Mouse (Mus musculus): ENCODE data around the gene Cox4i1. TPM values are rescaled to one million over a fixed set of nuclear protein-coding genes. Genes with fewer than 3 reads are reported as not detected.

The Cox4i1 gene
- polyA plus RNA-seq, 1 experiment from 2014 or later = 921 TPM

DNA sequence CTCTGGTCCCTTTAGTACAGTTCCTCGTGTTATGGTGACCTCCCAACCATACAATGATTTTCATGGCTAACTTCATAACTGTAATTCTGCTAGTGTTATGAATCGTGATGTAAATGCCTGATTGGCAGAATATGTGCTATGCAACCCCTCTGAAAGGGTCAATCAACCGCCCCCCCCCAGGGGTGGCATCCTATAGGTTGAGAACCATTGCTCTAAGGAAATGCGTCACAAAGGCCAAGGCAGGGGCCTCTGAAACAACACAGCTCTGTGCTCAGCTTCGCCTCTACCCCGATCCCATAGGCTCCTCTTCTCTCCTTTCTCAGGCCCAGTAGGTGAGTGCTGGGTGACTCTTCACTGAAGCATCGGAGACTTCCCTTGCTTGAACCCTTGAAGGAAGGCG is 17.6 kb downstream of the Cox4i1 start:
- Histone ChIP-seq H3K4me3 (no peak overlapping the region), H3K27me3 (peaks cover 4% of the 10 kb centered on the region; the same call in 1 of the 2 replicates), H3K36me3 (no peaks in the 10 kb centered on the region), H3K4me1 (0 out of 2 replicates have a peak, but pooled peaks cover 2% of the 10 kb centered on the region), H3K9me3 (replicated peaks) (no peaks in the 10 kb centered on the region), H3K4me2 (replicated peaks) (no peak overlapping the region), H3K9ac (no peak overlapping the region), H3K27ac (no peak overlapping the region)
- no peak for ATAC-seq (ENCODE audit: low FRiP score)
- WGBS = 80% methylated on average over 8 of the region's 8 CpGs

DNA sequence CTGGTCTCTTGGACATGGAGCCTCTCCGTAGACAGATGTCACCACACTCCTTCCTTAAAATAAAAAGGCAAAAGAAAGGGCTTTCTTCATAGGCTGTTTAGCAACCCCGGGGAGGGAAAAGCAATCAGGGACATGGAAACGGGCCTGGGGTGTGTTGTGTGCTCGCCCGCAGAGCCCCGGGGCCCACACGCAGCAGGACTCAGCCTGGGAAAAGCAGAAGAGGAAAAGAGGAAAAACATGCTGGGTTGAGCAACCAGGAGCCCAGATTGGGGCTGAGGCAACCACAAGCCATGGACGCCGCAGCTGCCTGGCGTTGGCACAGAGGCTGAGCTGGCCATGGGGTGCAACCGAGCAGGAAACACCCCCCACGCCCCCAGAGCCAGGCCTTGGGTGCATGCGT is 18.0 kb downstream of the Cox4i1 start:
- no peak overlapping the region for H3K4me2 ChIP-seq (replicated peaks)
- 82% methylated on average over 13 of the region's 13 CpGs for WGBS
- 0 out of 2 replicates have a peak, but pooled peaks cover 2% of the 10 kb centered on the region for H3K4me1 ChIP-seq
- H3K27me3 ChIP-seq = peaks cover 4% of the 10 kb centered on the region; the same call in 1 of the 2 replicates
- H3K4me3 ChIP-seq = no peak overlapping the region
- no peaks in the 10 kb centered on the region for H3K36me3 ChIP-seq
- ATAC-seq (ENCODE audit: low FRiP score) = no peak
- no peak overlapping the region for H3K27ac ChIP-seq
- no peak overlapping the region for H3K9ac ChIP-seq
- H3K9me3 ChIP-seq (replicated peaks) = no peaks in the 10 kb centered on the region

DNA sequence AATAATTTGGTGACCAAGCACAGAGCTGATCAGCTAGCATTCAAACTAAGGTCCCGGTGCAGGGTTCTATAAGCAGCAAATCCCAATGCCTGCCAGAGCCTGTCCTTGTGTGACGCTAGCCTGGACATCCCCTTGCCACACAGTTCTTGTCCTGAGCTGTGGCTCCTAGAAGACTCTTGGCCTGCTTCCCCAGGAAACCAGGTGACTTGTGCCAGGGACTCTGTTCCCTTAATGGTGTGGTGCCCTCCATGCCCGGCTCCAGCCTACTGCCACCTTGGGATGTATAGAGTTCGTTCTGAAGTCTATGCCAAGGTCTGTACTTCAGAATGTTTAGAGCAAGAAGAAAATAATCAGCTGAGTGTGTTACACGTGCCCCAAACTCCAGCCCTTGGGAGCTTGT is 18.6 kb downstream of the Cox4i1 start:
- 89% methylated on average over 5 of the region's 5 CpGs for WGBS
- no peak overlapping the region for H3K4me3 ChIP-seq
- 0 out of 2 replicates have a peak, but pooled peaks cover 2% of the 10 kb centered on the region for H3K4me1 ChIP-seq
- no peaks in the 10 kb centered on the region for H3K36me3 ChIP-seq
- no peak overlapping the region for H3K4me2 ChIP-seq (replicated peaks)
- no peak overlapping the region for H3K9ac ChIP-seq
- H3K27ac ChIP-seq = no peak overlapping the region
- no peak for ATAC-seq (ENCODE audit: low FRiP score)
- peaks cover 4% of the 10 kb centered on the region; the same call in 1 of the 2 replicates for H3K27me3 ChIP-seq
- no peaks in the 10 kb centered on the region for H3K9me3 ChIP-seq (replicated peaks)

DNA sequence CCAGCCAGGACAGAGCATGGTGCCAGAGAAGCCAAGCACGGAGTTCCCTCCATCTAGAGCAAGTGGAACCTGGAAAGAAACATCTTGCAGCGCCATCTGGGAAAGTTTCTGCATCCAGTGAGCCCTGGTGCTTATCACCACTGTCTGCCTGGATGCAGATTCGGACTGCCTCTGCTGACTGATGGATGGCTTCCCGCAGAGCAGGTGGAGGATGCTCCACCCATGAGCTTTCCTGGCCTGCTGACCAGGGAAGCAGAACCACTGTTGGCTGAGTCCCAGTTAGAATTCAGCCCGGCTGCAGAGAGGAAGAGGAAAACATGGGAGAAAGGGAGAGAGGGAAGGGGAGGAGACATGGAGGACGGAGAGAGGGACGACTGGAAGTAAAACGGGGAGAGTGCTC is 19.8 kb downstream of the Cox4i1 start:
- 0 out of 2 replicates have a peak, but pooled peaks cover 2% of the 10 kb centered on the region for H3K4me1 ChIP-seq
- H3K9me3 ChIP-seq (replicated peaks) = no peaks in the 10 kb centered on the region
- no peaks in the 10 kb centered on the region for H3K36me3 ChIP-seq
- no peak for ATAC-seq (ENCODE audit: low FRiP score)
- no peak overlapping the region for H3K4me3 ChIP-seq
- 70% methylated on average over 8 of the region's 8 CpGs for WGBS
- no peak overlapping the region for H3K4me2 ChIP-seq (replicated peaks)
- H3K27ac ChIP-seq = no peak overlapping the region
- no peak overlapping the region for H3K9ac ChIP-seq
- H3K27me3 ChIP-seq = peaks cover 4% of the 10 kb centered on the region; the same call in 1 of the 2 replicates

DNA sequence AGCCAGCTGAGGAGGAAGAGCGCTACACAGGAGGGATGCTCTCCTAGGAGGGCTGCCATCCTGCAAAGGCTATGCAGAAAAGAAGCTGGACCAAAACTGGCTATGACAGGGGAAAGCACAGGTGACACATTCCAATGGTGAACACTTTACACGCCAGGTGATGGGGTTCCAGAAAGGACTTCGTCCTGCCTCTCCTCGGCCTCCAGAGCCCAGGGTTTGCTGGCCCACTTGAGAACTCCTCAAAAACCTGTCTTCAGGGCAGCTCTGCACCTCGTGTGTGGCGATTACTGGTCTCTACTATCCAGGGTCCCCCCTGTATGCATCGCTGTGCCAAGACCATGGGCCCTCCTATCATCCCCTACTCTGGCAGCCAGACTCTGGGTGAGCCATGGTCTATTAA is 20.5 kb downstream of the Cox4i1 start:
- no peak for ATAC-seq (ENCODE audit: low FRiP score)

DNA sequence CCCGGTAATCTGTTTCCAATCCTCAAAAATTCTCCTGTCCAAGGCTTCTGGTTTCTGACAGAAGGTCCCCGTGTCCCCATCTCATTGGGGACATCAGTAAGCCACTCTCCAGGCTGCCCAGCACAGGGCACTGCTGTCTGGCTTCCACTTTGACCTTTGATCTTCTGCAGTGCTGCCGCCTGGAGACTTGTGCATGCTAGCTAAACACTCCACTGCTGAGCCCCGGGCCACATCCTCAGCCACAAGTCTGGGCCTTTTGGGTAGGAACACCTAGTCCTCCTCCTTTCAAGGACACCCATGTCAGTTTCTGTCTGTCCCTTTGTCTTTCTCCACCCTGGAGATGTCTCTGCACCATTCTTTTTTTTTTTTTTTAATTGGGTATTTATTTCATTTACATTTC is 24.9 kb downstream of the Cox4i1 start:
- no peak overlapping the region for H3K4me3 ChIP-seq
- peaks cover 4% of the 10 kb centered on the region for H3K27me3 ChIP-seq
- no peak overlapping the region for H3K27ac ChIP-seq
- H3K4me2 ChIP-seq (replicated peaks) = no peak overlapping the region
- no peaks in the 10 kb centered on the region for H3K36me3 ChIP-seq
- 61% methylated on average over 4 of the region's 4 CpGs for WGBS
- no peak overlapping the region for H3K9ac ChIP-seq
- no peak for ATAC-seq (ENCODE audit: low FRiP score)
- peaks cover 6% of the 10 kb centered on the region; the same call in 1 of the 2 replicates for H3K4me1 ChIP-seq
- 0 out of 2 replicates have a peak, but pooled peaks cover 2% of the 10 kb centered on the region for H3K9me3 ChIP-seq (replicated peaks)

More for the DNA sequence above, 20.5 kb downstream of the Cox4i1 start:
- Histone ChIP-seq H3K4me2 (replicated peaks) (no peak overlapping the region), H3K27me3 (peaks cover 4% of the 10 kb centered on the region; the same call in 1 of the 2 replicates), H3K4me1 (0 out of 2 replicates have a peak, but pooled peaks cover 2% of the 10 kb centered on the region), H3K9ac (no peak overlapping the region), H3K27ac (no peak overlapping the region), H3K36me3 (no peaks in the 10 kb centered on the region), H3K4me3 (no peak overlapping the region), H3K9me3 (replicated peaks) (no peaks in the 10 kb centered on the region)
- 89% methylated on average over 7 of the region's 7 CpGs for WGBS

DNA sequence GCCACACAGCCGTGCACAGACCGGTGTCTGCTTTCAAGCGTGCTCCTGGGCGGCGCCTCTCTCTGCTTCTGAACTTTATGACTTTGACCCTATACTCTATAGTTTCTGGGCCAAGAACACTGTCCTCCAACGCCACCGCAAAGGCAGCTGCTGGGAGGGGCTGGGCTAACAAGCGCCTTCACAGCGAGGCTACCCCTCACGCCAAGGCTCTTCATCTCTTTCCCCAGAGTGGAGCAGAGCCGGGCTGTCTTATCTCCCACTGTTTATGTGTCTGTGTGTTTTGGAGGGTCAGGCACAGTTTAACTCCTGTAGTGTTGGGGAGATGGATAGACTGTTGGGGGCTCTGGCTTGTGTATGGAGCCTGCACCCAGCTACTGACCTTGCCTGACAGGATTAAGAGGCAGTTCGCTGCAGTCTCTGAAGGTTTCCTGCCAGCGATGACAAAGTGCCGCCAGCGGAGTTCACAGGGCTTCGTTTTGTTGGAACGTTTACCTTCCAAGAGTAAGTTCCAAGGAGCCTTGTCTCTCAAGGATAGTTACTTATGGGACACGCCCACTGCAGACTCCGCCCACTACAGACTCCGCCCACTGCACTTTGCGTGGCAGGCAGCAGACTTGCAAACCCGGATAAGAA is 26.0 kb downstream of the Cox4i1 start:
- WGBS = 60% methylated on average over 22 of the region's 22 CpGs
- H3K36me3 ChIP-seq = no peaks in the 10 kb centered on the region
- H3K4me2 ChIP-seq (replicated peaks) = no peak overlapping the region
- H3K9ac ChIP-seq = no peak overlapping the region
- no peak for ATAC-seq (ENCODE audit: low FRiP score)
- H3K4me3 ChIP-seq = no peak overlapping the region
- H3K27ac ChIP-seq = no peak overlapping the region
- 0 out of 2 replicates have a peak, but pooled peaks cover 3% of the 10 kb centered on the region for H3K9me3 ChIP-seq (replicated peaks)
- H3K4me1 ChIP-seq = peaks cover 6% of the 10 kb centered on the region; the same call in 1 of the 2 replicates
- no peaks in the 10 kb centered on the region; the same call in none of the 2 replicates for H3K27me3 ChIP-seq

DNA sequence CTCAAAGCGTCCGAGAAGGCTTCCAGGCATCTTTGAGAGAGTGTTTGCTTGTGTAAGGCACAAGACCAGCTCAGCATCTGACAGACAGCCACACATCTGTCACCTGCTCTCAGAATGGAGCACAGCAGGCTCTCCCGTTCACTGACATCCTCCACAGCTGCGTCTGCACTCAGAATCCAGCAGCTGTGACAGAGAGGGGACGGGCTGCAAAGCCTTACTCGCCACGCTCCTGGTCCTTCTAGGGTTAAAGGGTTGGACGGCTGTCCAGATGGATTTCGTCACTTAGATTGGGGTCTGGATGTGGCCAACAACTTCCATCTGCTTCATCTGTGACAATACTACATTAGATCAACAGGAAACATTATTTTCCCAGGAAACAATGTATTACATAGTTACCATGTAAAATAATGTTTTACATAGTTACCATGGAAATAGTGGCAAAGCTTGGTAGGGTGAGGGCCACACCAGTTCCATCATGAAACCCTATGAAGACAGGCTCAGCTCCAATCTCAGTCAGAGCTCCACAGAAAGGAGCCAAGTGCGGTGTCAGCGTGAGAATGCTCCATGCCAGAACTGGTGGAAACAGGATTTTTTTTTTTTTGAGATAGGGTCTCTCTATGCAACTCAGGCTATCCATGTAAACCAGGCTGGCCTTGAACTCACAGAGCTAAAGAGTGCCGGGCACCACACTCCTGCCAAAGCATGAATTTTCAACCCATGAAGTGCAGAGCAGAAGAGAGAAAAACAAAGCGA is 28.6 kb downstream of the Cox4i1 start:
- H3K9me3 ChIP-seq (replicated peaks) = 0 out of 2 replicates have a peak, but pooled peaks cover 3% of the 10 kb centered on the region
- peaks cover 6% of the 10 kb centered on the region; the same call in 1 of the 2 replicates for H3K4me1 ChIP-seq
- no peak overlapping the region for H3K27ac ChIP-seq
- no peak for ATAC-seq (ENCODE audit: low FRiP score)
- no peak overlapping the region for H3K4me3 ChIP-seq
- no peaks in the 10 kb centered on the region; the same call in 1 of the 2 replicates for H3K27me3 ChIP-seq
- H3K4me2 ChIP-seq (replicated peaks) = no peak overlapping the region
- H3K36me3 ChIP-seq = no peaks in the 10 kb centered on the region
- WGBS = 50% methylated on average over 13 of the region's 13 CpGs
- H3K9ac ChIP-seq = no peak overlapping the region

DNA sequence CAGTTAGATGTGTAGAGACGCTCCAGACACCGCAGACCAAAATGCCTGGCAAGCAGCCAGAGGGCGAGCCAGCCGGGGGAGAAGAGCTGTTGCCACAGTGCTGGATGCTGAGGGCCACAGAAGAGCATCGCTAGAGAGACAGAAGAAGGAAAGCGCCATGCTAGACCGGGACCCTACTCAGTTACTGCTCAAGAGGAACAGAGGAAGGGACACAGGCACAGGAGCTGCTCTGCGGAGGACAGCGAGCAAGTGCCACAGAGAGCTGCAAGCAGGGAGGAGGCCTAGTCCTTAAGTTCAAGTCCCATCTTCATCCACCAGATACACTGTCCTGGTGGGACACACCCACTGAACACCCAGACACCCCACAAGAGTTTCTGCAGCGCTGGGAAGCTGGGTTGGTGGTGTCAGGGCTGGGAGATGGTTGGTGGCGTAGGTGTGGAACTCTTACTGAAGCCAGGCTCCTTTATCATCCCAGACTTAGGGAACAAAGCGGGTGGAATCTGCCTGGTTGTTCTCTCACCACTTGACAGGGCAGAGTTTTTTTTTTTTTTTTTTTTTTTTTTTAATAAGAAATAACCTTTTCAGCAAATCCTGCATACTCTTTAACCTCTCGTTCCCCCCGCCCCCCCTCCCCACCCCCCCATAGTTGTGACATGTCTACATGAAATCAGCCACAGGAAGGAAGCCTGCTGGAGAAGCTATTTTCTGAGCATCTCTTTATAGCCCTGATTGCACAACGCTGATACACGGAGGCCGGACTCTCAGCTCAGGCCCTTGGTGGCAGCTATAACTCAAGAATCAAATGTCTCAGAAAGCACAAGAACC is 29.3 kb downstream of the Cox4i1 start:
- peaks cover 6% of the 10 kb centered on the region; the same call in 1 of the 2 replicates for H3K4me1 ChIP-seq
- ATAC-seq (ENCODE audit: low FRiP score) = no peak

DNA sequence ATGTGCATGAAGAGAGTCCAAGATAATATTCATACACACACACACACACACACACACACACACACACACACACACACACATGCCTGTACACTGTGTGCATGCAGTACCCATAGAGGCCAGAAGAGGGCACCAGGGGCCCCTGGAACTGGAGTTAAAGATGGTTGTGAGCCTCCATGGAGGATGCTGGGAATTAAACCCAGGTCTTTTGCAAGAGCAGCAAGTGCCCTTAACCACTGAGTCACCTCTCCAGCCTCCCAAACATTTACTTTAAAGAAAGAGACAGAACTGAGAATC is 29.9 kb downstream of the Cox4i1 start:
- Histone ChIP-seq H3K4me3 (no peak overlapping the region), H3K36me3 (no peaks in the 10 kb centered on the region), H3K4me2 (replicated peaks) (no peak overlapping the region), H3K9ac (no peak overlapping the region), H3K4me1 (peaks cover 6% of the 10 kb centered on the region; the same call in 1 of the 2 replicates), H3K27ac (no peak overlapping the region), H3K9me3 (replicated peaks) (0 out of 2 replicates have a peak, but pooled peaks cover 3% of the 10 kb centered on the region), H3K27me3 (no peaks in the 10 kb centered on the region; the same call in 1 of the 2 replicates)
- ATAC-seq (ENCODE audit: low FRiP score) = no peak

More for the DNA sequence above, 29.3 kb downstream of the Cox4i1 start:
- 77% methylated on average over 17 of the region's 17 CpGs for WGBS
- Histone ChIP-seq H3K27me3 (no peaks in the 10 kb centered on the region; the same call in 1 of the 2 replicates), H3K4me3 (no peak overlapping the region), H3K27ac (no peak overlapping the region), H3K4me2 (replicated peaks) (no peak overlapping the region), H3K9me3 (replicated peaks) (0 out of 2 replicates have a peak, but pooled peaks cover 3% of the 10 kb centered on the region), H3K9ac (no peak overlapping the region), H3K36me3 (no peaks in the 10 kb centered on the region)

DNA sequence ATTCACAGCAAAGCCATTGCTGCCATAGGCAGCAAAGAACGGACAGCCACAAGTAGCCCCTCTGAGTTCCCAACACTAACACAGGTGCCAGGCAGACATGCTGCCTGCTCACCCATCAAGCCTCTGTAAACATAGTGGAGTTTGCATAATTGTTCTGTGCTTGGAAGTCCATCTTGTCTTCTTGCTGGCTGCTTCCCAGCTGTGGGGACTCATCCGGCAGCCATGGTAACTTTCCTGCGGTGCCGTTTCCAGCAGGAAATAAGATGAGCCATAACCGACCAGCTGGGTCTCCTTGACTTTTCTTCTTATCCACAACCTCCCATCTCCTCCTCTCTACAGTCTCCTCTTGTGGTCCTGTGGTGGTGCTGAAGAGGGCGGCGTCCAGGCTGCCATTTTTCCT is 30.4 kb downstream of the Cox4i1 start:
- Histone ChIP-seq H3K9ac (no peak overlapping the region), H3K4me2 (replicated peaks) (no peak overlapping the region), H3K4me1 (peaks cover 6% of the 10 kb centered on the region; the same call in 1 of the 2 replicates), H3K27ac (no peak overlapping the region), H3K27me3 (no peaks in the 10 kb centered on the region; the same call in 1 of the 2 replicates), H3K4me3 (no peak overlapping the region), H3K36me3 (no peaks in the 10 kb centered on the region), H3K9me3 (replicated peaks) (0 out of 2 replicates have a peak, but pooled peaks cover 3% of the 10 kb centered on the region)
- 89% methylated on average over 7 of the region's 7 CpGs for WGBS
- no peak for ATAC-seq (ENCODE audit: low FRiP score)

DNA sequence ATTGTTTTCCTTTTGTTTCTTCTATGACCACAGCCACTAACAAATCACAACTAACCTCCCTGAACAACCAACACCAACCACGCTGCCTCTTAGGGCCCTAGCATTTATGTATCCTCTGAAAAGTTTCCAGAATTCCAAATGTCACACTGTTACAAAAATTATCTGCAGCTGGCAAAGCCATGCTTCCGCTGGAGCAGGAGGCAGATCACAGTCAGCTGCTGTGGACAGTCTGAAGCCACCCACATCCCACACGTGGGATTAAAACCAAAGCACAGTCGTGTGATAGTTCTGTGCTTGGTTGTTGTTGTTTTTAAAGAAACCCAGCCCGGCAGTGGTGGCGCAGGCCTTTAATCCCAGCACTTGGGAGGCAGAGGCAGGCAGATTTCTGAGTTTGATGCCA is 31.1 kb downstream of the Cox4i1 start:
- Histone ChIP-seq H3K4me1 (peaks cover 6% of the 10 kb centered on the region; the same call in 1 of the 2 replicates), H3K27me3 (no peaks in the 10 kb centered on the region; the same call in 1 of the 2 replicates), H3K27ac (no peak overlapping the region), H3K9me3 (replicated peaks) (0 out of 2 replicates have a peak, but pooled peaks cover 3% of the 10 kb centered on the region), H3K4me3 (no peak overlapping the region), H3K4me2 (replicated peaks) (no peak overlapping the region), H3K36me3 (no peaks in the 10 kb centered on the region), H3K9ac (no peak overlapping the region)
- no peak for ATAC-seq (ENCODE audit: low FRiP score)
- 73% methylated on average over 6 of the region's 6 CpGs for WGBS
